Mouse (Mus musculus) stomach, embryonic 14.5 days (tissue): ENCODE measurements at regions not wholly inside any gene's neighbourhood (a gene's known extent, or its start where the extent isn't known, plus 50 kb on each side); places are given as distances from the start of the nearest gene placed in this dataset.

Source experiments
- ATAC-seq: fragments of 200-750 bp; cut with Nextera tagmentation; 2 replicates; pipeline ENCODE4 v1.8.0; 2017; ENCODE audit warnings: low read depth, moderate TSS enrichment; ENCODE audit not compliant: insufficient number of reproducible peaks, insufficient read depth, low FRiP score
- H3K27ac ChIP-seq: fragments of 300-500 bp; sonication (generic); 2 replicates; pipeline ENCODE4 v1.5.1; 2014; ENCODE audit warnings: mild to moderate bottlenecking, low read length, moderate library complexity, mixed read lengths
- H3K27me3 ChIP-seq: fragments of 300-500 bp; sonication (generic); 2 replicates; pipeline ENCODE4 v1.6.1; 2014; ENCODE audit warnings: low read length, control low read depth, mixed read lengths; ENCODE audit not compliant: control insufficient read depth, insufficient read depth
- H3K36me3 ChIP-seq: fragments of 300-500 bp; sonication (generic); 2 replicates; pipeline ENCODE4 v1.6.1; 2014; ENCODE audit warnings: mild to moderate bottlenecking, control low read depth, low read length, moderate library complexity, mixed read lengths; ENCODE audit not compliant: control insufficient read depth, insufficient read depth
- H3K4me1 ChIP-seq: fragments of 300-500 bp; sonication (generic); 2 replicates; pipeline ENCODE4 v1.6.1; 2014; ENCODE audit warnings: low read length, control low read depth, mixed read lengths; ENCODE audit not compliant: control insufficient read depth, insufficient read depth
- H3K4me2 ChIP-seq: fragments of 300-500 bp; sonication (generic); replicated peaks from 2 replicates; pipeline ENCODE4 v1.6.1; 2014; ENCODE audit warnings: low read depth, low read length, control low read depth
- H3K4me3 ChIP-seq: fragments of 300-500 bp; sonication (generic); 2 replicates; pipeline ENCODE4 v1.5.1; 2014; ENCODE audit warnings: low read depth, low read length, control low read depth
- H3K9ac ChIP-seq: fragments of 300-500 bp; sonication (generic); replicated peaks from 2 replicates; pipeline ENCODE4 v1.6.1; 2014; ENCODE audit warnings: low read depth, mild to moderate bottlenecking, control low read depth, low read length, moderate library complexity, mixed read lengths
- H3K9me3 ChIP-seq: fragments of 300-500 bp; sonication (generic); 2 replicates; pipeline ENCODE4 v1.6.1; 2016; ENCODE audit warnings: low read depth, low read length, control low read depth; ENCODE audit not compliant: control insufficient read depth
- WGBS: fragments of 180-500 bp; shearing (Covaris S2); extraction: QIAGEN DNeasy Blood & Tissue Kit; methylation state at CpG from one replicate; pipeline ENCODE4 v1.1.7; 2014; 5-methylcytosine and 5-hydroxymethylcytosine counted together

GRCm38 (mm10) chr4:153559568-153559967, 77.0 kb upstream of the Ajap1 start:
- ATAC-seq = no peak
- Histone ChIP-seq H3K4me1 (no peaks in the 10 kb centered on the region), H3K27me3 (no peaks in the 10 kb centered on the region), H3K36me3 (no peaks in the 10 kb centered on the region), H3K4me3 (no peak overlapping the region), H3K9me3 (no peaks in the 10 kb centered on the region), H3K9ac (no peak overlapping the region), H3K27ac (no peak overlapping the region), H3K4me2 (no peak overlapping the region)
- 64% methylated on average over 4 of the region's 4 CpGs for WGBS

- no peaks in the 10 kb centered on the region for H3K4me1 ChIP-seq
- no peak overlapping the region for H3K9ac ChIP-seq
- no peaks in the 10 kb centered on the region for H3K36me3 ChIP-seq
- H3K27ac ChIP-seq = no peak overlapping the region
- ATAC-seq = no peak
- no peak overlapping the region for H3K4me3 ChIP-seq
- WGBS = 61% methylated on average over 11 of the region's 11 CpGs
- no peaks in the 10 kb centered on the region for H3K27me3 ChIP-seq
- H3K4me2 ChIP-seq = no peak overlapping the region
- no peaks in the 10 kb centered on the region for H3K9me3 ChIP-seq
Observed at GRCm38 (mm10) chr4:153560193-153560592, 77.6 kb upstream of the Ajap1 start.

GRCm38 (mm10) chr4:153560956-153561355, 78.3 kb upstream of the Ajap1 start:
- H3K9ac ChIP-seq = no peak overlapping the region
- 23% methylated on average over 6 of the region's 6 CpGs for WGBS
- ATAC-seq = no peak
- H3K36me3 ChIP-seq = no peaks in the 10 kb centered on the region
- no peak overlapping the region for H3K27ac ChIP-seq
- no peak overlapping the region for H3K4me2 ChIP-seq
- no peaks in the 10 kb centered on the region for H3K27me3 ChIP-seq
- H3K9me3 ChIP-seq = no peaks in the 10 kb centered on the region
- H3K4me3 ChIP-seq = no peak overlapping the region
- no peaks in the 10 kb centered on the region for H3K4me1 ChIP-seq

- H3K9ac ChIP-seq = no peak overlapping the region
- no peaks in the 10 kb centered on the region for H3K27me3 ChIP-seq
- no peaks in the 10 kb centered on the region for H3K36me3 ChIP-seq
- H3K27ac ChIP-seq = no peak overlapping the region
- no peaks in the 10 kb centered on the region for H3K4me1 ChIP-seq
- no peak for ATAC-seq
- H3K9me3 ChIP-seq = no peaks in the 10 kb centered on the region
- WGBS = 84% methylated on average over 3 of the region's 3 CpGs
- H3K4me2 ChIP-seq = no peak overlapping the region
- no peak overlapping the region for H3K4me3 ChIP-seq
Observed at GRCm38 (mm10) chr4:153561991-153562390, 79.4 kb upstream of the Ajap1 start.

GRCm38 (mm10) chr4:153567329-153567973, 84.8 kb upstream of the Ajap1 start:
- H3K4me2 ChIP-seq = no peak overlapping the region
- no peaks in the 10 kb centered on the region for H3K4me1 ChIP-seq
- WGBS = 34% methylated on average over 2 of the region's 2 CpGs
- peak overlapping the region; percentile 63 for H3K27ac ChIP-seq
- peak; percentile 73 for ATAC-seq
- no peak overlapping the region for H3K9ac ChIP-seq
- no peaks in the 10 kb centered on the region for H3K36me3 ChIP-seq
- H3K27me3 ChIP-seq = no peaks in the 10 kb centered on the region
- no peaks in the 10 kb centered on the region for H3K9me3 ChIP-seq
- no peak overlapping the region for H3K4me3 ChIP-seq

GRCm38 (mm10) chr4:153573180-153573769, 90.7 kb upstream of the Ajap1 start:
- Histone ChIP-seq H3K27ac (no peak overlapping the region), H3K4me3 (no peak overlapping the region), H3K36me3 (no peaks in the 10 kb centered on the region), H3K27me3 (no peaks in the 10 kb centered on the region), H3K4me1 (no peaks in the 10 kb centered on the region), H3K9ac (no peak overlapping the region), H3K4me2 (no peak overlapping the region), H3K9me3 (no peaks in the 10 kb centered on the region)
- WGBS = 50% methylated on average over 9 of the region's 9 CpGs
- no peak for ATAC-seq

GRCm38 (mm10) chr4:153593291-153593690, 110.7 kb upstream of the Ajap1 start:
- H3K36me3 ChIP-seq = no peaks in the 10 kb centered on the region
- no peaks in the 10 kb centered on the region for H3K27me3 ChIP-seq
- WGBS = 36% methylated on average over 11 of the region's 11 CpGs
- H3K9me3 ChIP-seq = no peaks in the 10 kb centered on the region
- H3K4me2 ChIP-seq = no peak overlapping the region
- no peak overlapping the region for H3K4me3 ChIP-seq
- H3K4me1 ChIP-seq = no peaks in the 10 kb centered on the region
- ATAC-seq = no peak
- H3K27ac ChIP-seq = no peak overlapping the region
- H3K9ac ChIP-seq = no peak overlapping the region

GRCm38 (mm10) chr4:153599794-153600370, 117.3 kb upstream of the Ajap1 start:
- 57% methylated on average over 11 of the region's 11 CpGs for WGBS
- H3K4me3 ChIP-seq = no peak overlapping the region
- H3K27me3 ChIP-seq = no peaks in the 10 kb centered on the region
- no peak for ATAC-seq
- no peaks in the 10 kb centered on the region for H3K9me3 ChIP-seq
- no peaks in the 10 kb centered on the region for H3K36me3 ChIP-seq
- H3K27ac ChIP-seq = no peak overlapping the region
- no peak overlapping the region for H3K4me2 ChIP-seq
- no peak overlapping the region for H3K9ac ChIP-seq
- H3K4me1 ChIP-seq = no peaks in the 10 kb centered on the region
